ENCODE assay signal across 15 mouse cellular contexts in genomic region chr5:121129254-121129653, GRCm38 (mm10).
"Had no signal": no experiment of that assay in that cellular context is flagged by ENCODE, and none has a peak within 500 bp of the region (broad histone marks: within the 10 kb centered on the region; RNA-seq: fewer than 3 reads in every experiment).

No protein-coding gene starts in this region.

- H3K4me3 ChIP-seq: kidney, embryonic 15.5 days; liver, embryonic 13.5 days; neural tube, embryonic 12.5 days; neural tube, embryonic 15.5 days had no signal

- DNase-seq: kidney, postnatal 14 days; kidney, postnatal 4 days; liver, embryonic 13.5 days; lung, adult 2 months; lung, postnatal 14 days; lung, postnatal 4 days; midbrain, embryonic 14.5 days; right cerebral cortex, adult 18-20 months; right cerebral cortex, postnatal 14 days; right cerebral cortex, postnatal 4 days; thymus, postnatal 25 days had no signal

- H3K9ac ChIP-seq: kidney, embryonic 15.5 days; liver, embryonic 13.5 days; neural tube, embryonic 12.5 days; neural tube, embryonic 15.5 days had no signal

- H3K9me3 ChIP-seq: kidney, embryonic 15.5 days; liver, embryonic 13.5 days; neural tube, embryonic 12.5 days; neural tube, embryonic 15.5 days had no signal

- H3K27ac ChIP-seq: kidney, embryonic 15.5 days; liver, embryonic 13.5 days; neural tube, embryonic 12.5 days; neural tube, embryonic 15.5 days had no signal

- H3K27me3 ChIP-seq: kidney, embryonic 15.5 days; liver, embryonic 13.5 days; neural tube, embryonic 12.5 days; neural tube, embryonic 15.5 days had no signal

- H3K4me2 ChIP-seq: kidney, embryonic 15.5 days; liver, embryonic 13.5 days; midbrain, embryonic 11.5 days; neural tube, embryonic 12.5 days; neural tube, embryonic 15.5 days had no signal

- H3K4me1 ChIP-seq: kidney, embryonic 15.5 days; liver, embryonic 13.5 days; neural tube, embryonic 12.5 days had no signal
